Mouse (Mus musculus) effector memory CD4-positive, alpha-beta T cell, adult 5 months (primary cell): ENCODE results near the gene Crnn. TPM values are rescaled to one million over a fixed set of nuclear protein-coding genes. Genes with fewer than 3 reads are reported as not detected.

Experiments used
- polyA plus RNA-seq: library from polyadenylated mRNA; unstranded; fragments of 100-300 nt; shearing (Covaris generic); gene quantifications from one replicate; pipeline ENCODE4 v1.2.1, GENCODE M21; 2017

Gene Crnn
- not detected for polyA plus RNA-seq

GRCm38 (mm10) chr3:93144510-93145051 is at the start of gene Crnn:
Gene Crnn, plus strand, starts transcription at chr3:93144787.

GRCm38 (mm10) chr3:93196978-93197377 is 52.4 kb downstream of the Crnn start, which contains the start of gene Flg2:
Gene Flg2, plus strand, starts transcription at chr3:93197278.

Other genes starting within 250 kb of the Crnn start
- not detected for gene Lce3a, start 218.6 kb upstream of the Crnn start, polyA plus RNA-seq
- not detected for gene Lce3b, start 211.8 kb upstream of the Crnn start, polyA plus RNA-seq
- gene Lce3c, start 200.3 kb upstream of the Crnn start, polyA plus RNA-seq = not detected
- gene Lce3d, start 187.4 kb upstream of the Crnn start, polyA plus RNA-seq = not detected
- not detected for gene Lce3e, start 177.7 kb upstream of the Crnn start, polyA plus RNA-seq
- gene Lce3f, start 152.6 kb upstream of the Crnn start, polyA plus RNA-seq = not detected
- not detected for gene Crct1, start 129.1 kb upstream of the Crnn start, polyA plus RNA-seq
- gene Lce1m, start 125.7 kb upstream of the Crnn start, polyA plus RNA-seq = not detected
- not detected for gene Gm4858, start 76.0 kb upstream of the Crnn start, polyA plus RNA-seq
- not detected for gene Flg2, start 52.5 kb downstream of the Crnn start, polyA plus RNA-seq
- not detected for gene Flg, start 128.7 kb downstream of the Crnn start, polyA plus RNA-seq
- gene Hrnr, start 175.0 kb downstream of the Crnn start, polyA plus RNA-seq = not detected
- gene Rptn, start 248.9 kb downstream of the Crnn start, polyA plus RNA-seq = not detected